Mouse (Mus musculus) spleen, adult 18-20 months (tissue): ENCODE measurements around the gene Fblim1.

ENCODE experiments used
- DNase-seq, 2 experiments: peaks; one replicate each; pipeline ENCODE4 v3.0.0; 2022; ENCODE audit warnings: mixed read lengths in 2 of 2

Gene Fblim1

DNA sequence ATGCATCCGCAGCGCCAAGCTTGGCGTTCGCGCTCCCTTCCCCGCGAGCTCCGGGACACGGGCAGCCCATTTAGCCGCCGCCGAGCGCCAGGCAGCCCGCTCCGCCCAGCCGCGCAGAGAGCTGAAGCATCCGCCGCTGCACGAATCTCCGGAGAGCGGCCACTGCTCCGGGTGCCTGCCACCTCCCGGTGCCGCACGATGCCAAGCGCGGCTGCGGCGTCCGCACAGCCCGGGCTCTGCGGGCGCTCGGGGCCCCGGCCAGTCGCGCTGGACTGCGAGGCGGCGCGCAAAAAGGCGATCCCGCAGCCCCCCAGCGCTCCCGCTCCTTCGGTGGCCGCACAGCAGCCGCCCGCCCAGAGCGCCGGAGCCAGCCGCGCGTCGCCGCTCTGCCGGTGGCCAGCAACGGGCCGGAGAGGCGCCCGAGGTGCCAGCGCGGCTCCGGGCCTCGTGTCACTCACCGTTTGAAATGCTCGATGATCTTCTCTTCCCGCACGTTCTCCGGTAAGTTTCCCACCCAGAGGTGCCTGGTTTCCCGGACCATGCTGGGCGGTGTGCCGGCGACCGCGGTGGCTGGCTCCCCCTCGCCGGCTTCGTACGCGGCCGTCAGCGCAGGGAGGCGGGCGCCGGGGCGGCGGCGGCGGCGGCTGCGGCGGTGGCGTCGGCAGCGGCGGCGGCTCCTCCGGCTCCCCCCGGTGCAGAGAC lies 68.0 kb downstream of the Fblim1 start:
- DNase-seq = peak; percentile 55 to 61

GRCm38 (mm10) chr4:141537226-141537610 lies 68.7 kb downstream of the Fblim1 start:
- no peak for DNase-seq

- DNase-seq = peak; percentile 31 to 46
These were observed 69.3 kb downstream of the Fblim1 start for GRCm38 (mm10) chr4:141536291-141537225.

- peak; percentile 28 to 59 for DNase-seq
These were observed 70.8 kb downstream of the Fblim1 start for GRCm38 (mm10) chr4:141534947-141535680.

- no peak for DNase-seq
These were observed 74.9 kb downstream of the Fblim1 start for GRCm38 (mm10) chr4:141530979-141531378.

GRCm38 (mm10) chr4:141528938-141529337 lies 77.0 kb downstream of the Fblim1 start:
- DNase-seq = no peak

GRCm38 (mm10) chr4:141526936-141527650 lies 78.8 kb downstream of the Fblim1 start:
- no peak for DNase-seq
